Mouse (Mus musculus): ENCODE measurements around the gene Tmem25.
"Not testable (repeated sequence)": the region's sequence is repeated elsewhere in the genome, so short reads cannot be mapped to it uniquely, and the experiment has no call there.

The Tmem25 gene

DNA sequence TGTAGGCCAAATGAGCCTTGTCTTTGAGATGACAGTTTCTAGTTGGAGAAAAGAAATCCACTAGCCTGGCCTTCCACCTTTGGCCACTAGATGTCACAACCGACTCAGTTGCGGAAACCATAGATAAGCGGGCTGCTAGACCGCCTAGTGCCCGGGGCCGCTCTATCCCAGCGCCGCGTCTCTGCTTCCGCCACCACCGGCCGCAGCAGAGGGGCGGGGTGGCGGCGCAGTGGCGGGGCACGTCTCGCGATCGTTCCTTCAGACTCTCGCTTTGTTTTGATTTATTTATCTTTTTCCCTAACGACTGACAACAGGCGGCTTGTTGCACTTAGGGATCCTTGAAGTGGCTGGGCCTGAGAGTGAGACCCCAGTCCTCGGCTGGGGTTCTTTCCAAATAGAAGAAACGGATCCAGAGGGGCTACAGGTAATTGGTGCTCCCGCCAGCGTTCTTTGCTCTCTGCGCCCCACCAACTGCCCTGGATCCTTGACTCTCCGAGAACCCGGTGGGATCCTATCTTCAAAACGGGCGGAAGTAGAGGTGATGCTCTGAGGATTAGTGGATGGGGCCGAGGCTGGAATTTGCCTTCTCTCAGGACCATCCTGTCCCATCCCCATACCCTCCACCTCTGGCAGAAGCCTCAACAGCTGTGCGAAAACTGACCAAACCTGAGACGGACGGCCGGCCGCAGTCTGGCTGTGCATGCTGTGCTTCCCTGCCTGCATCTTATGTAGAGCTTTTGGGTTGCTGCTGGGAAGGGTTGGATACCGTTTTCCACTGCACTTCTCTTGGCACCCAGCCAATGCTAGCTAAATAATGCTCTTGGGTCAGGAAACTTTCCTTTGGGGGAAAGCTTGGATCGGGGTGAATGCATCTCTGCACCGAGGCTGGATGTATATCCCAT lies 26.1 kb downstream of the Tmem25 start:
- peak; percentile 92 for DNase-seq (ENCODE audit: extremely low spot score, low spot score)

GRCm38 (mm10) chr9:44772392-44772749 lies 26.7 kb downstream of the Tmem25 start:
- DNase-seq (ENCODE audit: extremely low spot score, low spot score): no peak

DNA sequence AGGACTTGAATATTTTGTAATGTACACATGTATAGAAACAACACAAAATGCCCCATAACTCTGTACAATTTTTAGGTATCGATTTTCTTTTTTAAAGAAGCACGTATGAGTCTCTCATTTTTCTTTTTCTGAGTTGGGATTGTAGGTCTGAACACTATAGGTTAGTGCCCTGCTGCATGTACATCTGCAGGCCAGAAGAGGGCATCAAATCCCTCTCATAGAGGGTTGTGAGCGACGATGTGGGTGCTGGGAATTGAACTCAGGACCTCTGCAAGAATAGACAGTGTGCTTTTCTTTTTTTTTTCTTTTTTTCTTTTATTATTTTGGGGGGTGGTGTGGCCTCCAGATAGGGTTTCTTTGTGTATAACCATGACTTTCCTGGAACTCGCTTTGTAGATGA lies 27.7 kb downstream of the Tmem25 start:
- DNase-seq (ENCODE audit: extremely low spot score, low spot score): no peak

- DNase-seq (ENCODE audit: extremely low spot score, low spot score): not testable (repeated sequence)
Measured at GRCm38 (mm10) chr9:44768029-44768394, 31.1 kb downstream of the Tmem25 start.

- DNase-seq (ENCODE audit: extremely low spot score, low spot score): peak; percentile 94
Measured at GRCm38 (mm10) chr9:44767101-44768028, 31.7 kb downstream of the Tmem25 start, which contains the start of the genes Arcn1 and Ift46. Gene Arcn1, minus strand, starts transcription at chr9:44767845. Gene Ift46, plus strand, starts transcription at chr9:44767908.

GRCm38 (mm10) chr9:44760873-44761272 lies 38.2 kb downstream of the Tmem25 start:
- DNase-seq (ENCODE audit: extremely low spot score, low spot score): no peak

GRCm38 (mm10) chr9:44748473-44748872 lies 50.6 kb downstream of the Tmem25 start:
- no peak for DNase-seq (ENCODE audit: extremely low spot score, low spot score)

- DNase-seq (ENCODE audit: extremely low spot score, low spot score): no peak
Measured at GRCm38 (mm10) chr9:44747341-44747740, 51.8 kb downstream of the Tmem25 start.

DNA sequence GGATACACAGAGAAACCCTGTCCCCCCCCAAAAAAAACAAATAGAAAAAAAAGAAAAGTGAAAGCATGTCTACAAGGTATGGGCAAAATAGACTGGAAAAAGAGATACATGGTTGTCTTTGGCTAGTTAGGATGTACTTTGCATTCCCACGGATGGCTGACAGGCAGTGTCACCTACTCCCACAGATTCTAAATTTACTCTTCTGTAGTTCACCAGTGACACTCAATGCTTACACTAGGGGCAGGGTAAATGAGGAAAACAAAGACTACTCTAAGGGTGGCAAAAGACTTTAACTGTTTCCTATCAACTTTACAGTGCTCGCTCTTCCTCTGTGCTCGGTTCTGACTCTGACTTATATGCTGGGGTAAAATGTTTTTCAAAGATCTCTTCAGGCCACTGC lies 52.4 kb downstream of the Tmem25 start:
- no peak for DNase-seq (ENCODE audit: extremely low spot score, low spot score)

- no peak for DNase-seq (ENCODE audit: extremely low spot score, low spot score)
Measured at GRCm38 (mm10) chr9:44745371-44745770, 53.7 kb downstream of the Tmem25 start.
